Mouse (Mus musculus) forebrain, embryonic 16.5 days (tissue): ENCODE data around the gene 1700013G24Rik. TPM values are rescaled to one million over a fixed set of nuclear protein-coding genes. Genes with fewer than 3 reads are reported as not detected.

Experiments used
- ATAC-seq: fragments of 200-750 bp; cut with Nextera tagmentation; 2 replicates; pipeline ENCODE4 v1.8.0; 2017; ENCODE audit warnings: mild to moderate bottlenecking, moderate library complexity
- H3K27ac ChIP-seq: fragments of 300-500 bp; sonication (generic); 2 replicates; pipeline ENCODE4 v1.5.1; 2014; ENCODE audit warnings: low read length, control low read depth
- H3K27me3 ChIP-seq: fragments of 300-500 bp; sonication (generic); replicated peaks from 2 replicates; pipeline ENCODE4 v1.6.1; 2014; ENCODE audit warnings: low read length; ENCODE audit not compliant: control insufficient read depth, insufficient read depth
- H3K36me3 ChIP-seq: fragments of 300-500 bp; sonication (generic); 2 replicates; pipeline ENCODE4 v1.6.1; 2014; ENCODE audit not compliant: control insufficient read depth, insufficient read depth
- H3K4me1 ChIP-seq: fragments of 300-500 bp; sonication (generic); replicated peaks from 2 replicates; pipeline ENCODE4 v1.6.1; 2014; ENCODE audit warnings: low read length; ENCODE audit not compliant: control insufficient read depth, insufficient read depth
- H3K4me2 ChIP-seq: fragments of 300-500 bp; sonication (generic); 2 replicates; pipeline ENCODE4 v1.6.1; 2014; ENCODE audit warnings: mild to moderate bottlenecking, low read length, control low read depth
- H3K4me3 ChIP-seq: fragments of 300-500 bp; sonication (generic); replicated peaks from 2 replicates; pipeline ENCODE4 v1.5.1; 2014; ENCODE audit warnings: mild to moderate bottlenecking, low read length, control low read depth
- H3K9ac ChIP-seq: fragments of 300-500 bp; sonication (generic); replicated peaks from 2 replicates; pipeline ENCODE4 v1.6.1; 2014; ENCODE audit warnings: low read depth, low read length, control low read depth
- H3K9me3 ChIP-seq: fragments of 300-500 bp; sonication (generic); 2 replicates; pipeline ENCODE4 v1.6.1; 2016; ENCODE audit warnings: low read length; ENCODE audit not compliant: control insufficient read depth
- WGBS: fragments of 180-500 bp; shearing (Covaris S2); extraction: QIAGEN DNeasy Blood & Tissue Kit; methylation state at CpG from one replicate; pipeline ENCODE4 v1.1.7; 2014; 5-methylcytosine and 5-hydroxymethylcytosine counted together
- polyA plus RNA-seq: library from polyadenylated mRNA; unstranded; fragments of >200 nt; fragmentation: Nextera tagmentation; extraction: Ambion mirVana; gene quantifications from 2 replicates; pipeline ENCODE4 v1.2.1, GENCODE M21; 2015

1700013G24Rik gene
- polyA plus RNA-seq, 1 experiment from 2014 or later: not detected

DNA sequence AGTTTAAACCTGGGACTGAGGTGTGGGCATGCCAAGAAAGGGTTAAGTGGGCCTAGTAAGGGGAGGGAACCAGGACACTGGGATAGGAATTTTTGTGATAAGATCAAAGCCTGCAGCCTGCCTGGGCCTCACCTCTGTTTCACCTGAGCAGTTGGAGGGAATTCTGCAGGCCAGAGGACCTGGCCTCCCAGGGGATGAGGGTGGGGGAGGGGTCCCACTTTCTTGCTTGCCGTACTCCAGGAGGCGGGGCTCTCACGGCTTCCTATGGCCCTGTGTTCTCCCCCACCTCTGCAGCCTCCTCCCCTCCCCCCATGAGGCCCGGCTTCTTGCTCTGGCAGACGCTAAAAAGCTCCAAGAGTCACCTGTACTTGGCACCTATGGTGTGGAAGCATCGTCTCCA is 26.7 kb downstream of the 1700013G24Rik start:
- Histone ChIP-seq H3K4me2 (no peak overlapping the region), H3K4me1 (peaks cover 14% of the 10 kb centered on the region), H3K4me3 (no peak overlapping the region), H3K27me3 (no peaks in the 10 kb centered on the region), H3K9me3 (no peaks in the 10 kb centered on the region), H3K27ac (no peak overlapping the region), H3K9ac (no peak overlapping the region), H3K36me3 (no peaks in the 10 kb centered on the region)
- 6% methylated on average over 6 of the region's 6 CpGs for WGBS
- ATAC-seq: no peak

DNA sequence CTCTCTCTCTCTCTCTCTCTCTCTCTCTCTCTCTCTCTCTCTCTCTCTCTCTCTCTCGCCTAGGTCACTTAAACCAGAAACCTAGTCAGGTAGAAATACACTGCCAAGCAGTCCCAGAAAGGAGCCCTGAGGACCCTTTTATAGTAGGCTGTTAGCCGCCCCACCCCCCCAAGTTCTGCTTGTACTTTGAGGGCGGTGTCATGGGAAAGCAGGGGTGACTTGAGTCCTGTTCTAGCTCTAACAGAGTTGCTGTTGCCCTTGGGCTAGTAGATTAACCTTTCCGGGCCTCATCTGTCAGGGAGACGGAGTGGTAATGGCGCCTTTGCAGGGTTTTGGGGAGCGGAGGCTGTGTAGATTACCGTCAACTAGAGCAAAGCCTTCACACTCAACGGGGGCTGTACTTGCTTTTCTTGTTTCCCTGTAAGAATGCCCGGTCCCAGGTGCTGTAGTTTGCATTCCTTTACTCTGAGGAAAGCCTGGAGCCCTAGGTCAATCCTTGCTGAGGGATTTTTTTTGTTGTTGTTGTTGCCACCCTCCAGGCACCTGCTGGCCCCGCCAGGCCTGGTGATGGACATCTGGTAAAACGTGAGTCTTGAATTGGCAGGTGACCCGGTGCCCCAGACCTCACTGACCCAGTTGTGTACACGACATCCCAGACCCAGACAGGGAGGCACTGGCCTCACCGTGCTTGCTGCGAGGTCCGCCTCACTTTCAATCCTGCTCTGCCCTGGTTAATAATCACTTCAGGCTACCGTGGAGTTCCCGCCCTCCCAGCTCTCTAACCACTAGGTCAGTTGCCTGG is 27.3 kb downstream of the 1700013G24Rik start:
- Histone ChIP-seq H3K4me2 (no peak overlapping the region), H3K4me1 (peaks cover 15% of the 10 kb centered on the region), H3K27me3 (no peaks in the 10 kb centered on the region), H3K36me3 (no peaks in the 10 kb centered on the region), H3K27ac (no peak overlapping the region), H3K9ac (no peak overlapping the region), H3K4me3 (no peak overlapping the region), H3K9me3 (no peaks in the 10 kb centered on the region)
- 23% methylated on average over 18 of the region's 19 CpGs for WGBS
- no peak for ATAC-seq

DNA sequence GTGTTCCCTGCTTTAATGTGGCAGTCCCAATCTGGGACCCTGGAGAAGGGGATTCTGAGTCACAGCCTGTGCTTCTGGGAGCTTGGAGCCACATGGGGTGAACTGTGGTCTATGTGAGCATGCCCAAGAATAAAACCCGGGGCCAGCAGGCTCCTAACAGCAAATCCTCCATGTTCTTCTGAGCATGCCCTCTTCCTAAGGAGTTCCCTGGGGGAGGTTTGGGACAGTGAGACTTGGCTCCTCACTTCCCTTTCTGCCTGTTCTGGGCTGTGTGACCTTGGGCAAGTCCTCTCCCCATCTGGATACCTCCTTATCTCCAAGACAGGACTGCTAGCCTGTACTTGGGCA is 27.9 kb downstream of the 1700013G24Rik start:
- ATAC-seq: no peak
- 19% methylated on average over 1 of the region's 1 CpGs for WGBS

DNA sequence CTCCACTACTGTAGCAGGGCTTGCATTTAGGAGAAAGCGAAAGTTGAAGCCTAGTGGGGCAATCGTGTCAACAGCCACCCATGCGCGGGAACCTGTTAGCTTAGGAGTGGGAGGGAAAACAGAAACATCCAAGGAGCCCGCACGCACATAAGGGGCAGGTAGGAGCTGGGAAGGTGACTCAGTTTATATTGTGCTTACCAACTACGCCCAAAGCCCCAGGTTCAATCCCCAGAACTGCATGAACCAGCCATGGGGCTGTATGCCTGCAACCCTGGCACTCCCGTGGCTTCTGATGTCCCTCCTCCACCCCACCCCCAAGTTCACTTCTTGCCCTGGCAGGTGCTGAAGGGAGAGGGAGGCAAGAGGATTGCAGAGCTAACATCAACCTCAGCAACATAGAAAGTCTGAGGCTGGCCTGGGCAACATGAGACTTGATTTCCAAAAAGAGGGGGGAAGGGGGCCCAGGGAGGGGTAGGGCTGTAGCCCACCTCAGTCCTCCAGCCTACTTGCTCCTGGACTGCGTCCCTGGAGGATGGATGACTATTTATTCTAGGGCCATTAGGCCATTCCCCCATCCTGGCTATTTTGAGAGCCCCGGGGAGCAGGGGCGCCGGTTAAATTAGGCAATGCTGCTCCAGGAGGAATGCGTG is 28.4 kb downstream of the 1700013G24Rik start:
- Histone ChIP-seq H3K4me3 (no peak overlapping the region), H3K9me3 (no peaks in the 10 kb centered on the region), H3K9ac (no peak overlapping the region), H3K36me3 (no peaks in the 10 kb centered on the region), H3K4me1 (peaks cover 14% of the 10 kb centered on the region), H3K27me3 (no peaks in the 10 kb centered on the region), H3K27ac (no peak overlapping the region), H3K4me2 (no peak overlapping the region)
- WGBS: 69% methylated on average over 13 of the region's 13 CpGs
- ATAC-seq: no peak

More for the DNA sequence above, 27.9 kb downstream of the 1700013G24Rik start:
- Histone ChIP-seq H3K9ac (no peak overlapping the region), H3K27ac (no peak overlapping the region), H3K9me3 (no peaks in the 10 kb centered on the region), H3K36me3 (no peaks in the 10 kb centered on the region), H3K4me2 (no peak overlapping the region), H3K4me1 (peaks cover 15% of the 10 kb centered on the region), H3K27me3 (no peaks in the 10 kb centered on the region), H3K4me3 (no peak overlapping the region)

DNA sequence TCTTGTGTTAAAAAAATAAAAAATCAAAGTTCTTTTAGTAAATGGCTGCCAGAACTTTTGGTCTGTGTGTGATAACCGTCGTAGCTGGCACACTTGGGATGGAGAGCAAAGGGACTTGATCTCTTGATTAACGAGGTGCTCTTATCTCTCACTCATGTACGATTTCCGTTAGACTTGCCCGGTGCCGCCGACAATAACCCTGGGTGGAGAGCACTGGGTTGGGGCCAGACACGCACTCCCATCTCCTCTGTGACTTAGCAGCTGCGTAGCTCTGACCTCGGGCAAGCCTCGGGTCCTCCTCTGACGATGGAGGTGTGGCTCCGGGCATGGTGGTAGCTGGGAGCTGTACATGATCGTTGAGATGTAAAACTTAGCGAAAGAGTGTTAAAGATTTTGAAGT is 30.8 kb downstream of the 1700013G24Rik start:
- no peak for ATAC-seq
- Histone ChIP-seq H3K27ac (no peak overlapping the region), H3K4me2 (no peak overlapping the region), H3K9ac (no peak overlapping the region), H3K27me3 (no peaks in the 10 kb centered on the region), H3K9me3 (no peaks in the 10 kb centered on the region), H3K36me3 (no peaks in the 10 kb centered on the region), H3K4me1 (peaks cover 14% of the 10 kb centered on the region), H3K4me3 (no peak overlapping the region)
- 62% methylated on average over 16 of the region's 16 CpGs for WGBS

DNA sequence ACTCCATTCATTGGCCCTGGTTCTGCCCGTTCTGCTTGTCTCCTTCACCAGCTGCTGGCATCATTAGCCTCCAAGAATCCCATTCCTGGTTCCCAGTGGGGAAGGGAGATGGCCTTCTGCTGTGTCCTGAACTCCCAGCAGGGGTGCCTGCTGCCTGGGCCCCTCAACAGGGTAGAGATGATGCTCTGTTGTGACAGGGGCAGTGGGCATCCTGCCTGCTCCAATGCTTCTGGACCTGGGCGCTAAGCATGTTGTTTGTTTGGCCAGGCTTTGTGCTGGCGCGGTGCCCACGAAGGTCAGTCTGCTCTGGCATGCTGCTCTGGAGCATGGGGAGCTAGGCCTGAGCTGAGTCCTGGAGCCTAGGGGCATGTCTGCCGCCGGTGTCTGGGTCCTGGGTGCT is 31.5 kb downstream of the 1700013G24Rik start:
- Histone ChIP-seq H3K4me3 (no peak overlapping the region), H3K27ac (no peak overlapping the region), H3K9ac (no peak overlapping the region), H3K4me2 (no peak overlapping the region), H3K9me3 (no peaks in the 10 kb centered on the region), H3K36me3 (no peaks in the 10 kb centered on the region), H3K27me3 (no peaks in the 10 kb centered on the region), H3K4me1 (peaks cover 19% of the 10 kb centered on the region)
- 41% methylated on average over 7 of the region's 7 CpGs for WGBS
- no peak for ATAC-seq

DNA sequence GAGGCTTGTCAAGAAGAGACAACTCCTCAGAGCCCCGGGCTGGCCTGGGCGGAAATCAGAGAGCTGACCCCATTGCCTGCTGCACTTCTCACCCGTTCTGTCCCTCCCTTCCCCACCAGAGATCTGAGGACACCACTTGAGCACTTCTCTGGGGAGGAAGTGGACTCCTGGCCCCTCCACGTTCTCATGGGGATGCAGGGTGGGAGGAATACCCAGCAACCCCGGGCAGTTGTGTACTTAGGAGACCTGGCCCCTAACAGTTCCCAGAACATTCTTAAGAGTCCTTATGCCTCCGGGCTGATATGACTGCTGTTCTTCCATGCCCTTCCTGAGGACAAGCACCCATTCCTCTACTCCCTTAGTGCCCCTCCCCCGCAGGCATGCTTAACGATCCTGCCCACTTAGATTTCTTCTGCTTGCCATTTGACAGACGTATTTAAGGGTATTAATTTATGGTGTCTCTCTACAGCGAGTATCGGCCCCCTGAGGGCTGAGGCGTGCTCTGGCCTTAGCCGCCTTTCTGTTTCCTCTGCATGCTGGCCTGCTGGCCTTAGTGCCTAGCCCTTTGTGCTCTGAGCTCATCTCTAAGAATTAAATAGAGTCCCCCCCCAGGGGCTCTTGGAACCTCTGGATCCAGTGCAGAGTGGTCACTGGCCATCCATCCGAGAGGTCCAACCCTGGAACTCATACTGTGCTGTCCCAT is 32.3 kb downstream of the 1700013G24Rik start:
- no peak for ATAC-seq
- no peak overlapping the region for H3K27ac ChIP-seq
- no peaks in the 10 kb centered on the region for H3K36me3 ChIP-seq
- no peak overlapping the region for H3K4me3 ChIP-seq
- no peak overlapping the region for H3K4me2 ChIP-seq
- WGBS: 50% methylated on average over 14 of the region's 14 CpGs
- no peaks in the 10 kb centered on the region for H3K27me3 ChIP-seq
- no peaks in the 10 kb centered on the region for H3K9me3 ChIP-seq
- peaks cover 19% of the 10 kb centered on the region for H3K4me1 ChIP-seq
- no peak overlapping the region for H3K9ac ChIP-seq

DNA sequence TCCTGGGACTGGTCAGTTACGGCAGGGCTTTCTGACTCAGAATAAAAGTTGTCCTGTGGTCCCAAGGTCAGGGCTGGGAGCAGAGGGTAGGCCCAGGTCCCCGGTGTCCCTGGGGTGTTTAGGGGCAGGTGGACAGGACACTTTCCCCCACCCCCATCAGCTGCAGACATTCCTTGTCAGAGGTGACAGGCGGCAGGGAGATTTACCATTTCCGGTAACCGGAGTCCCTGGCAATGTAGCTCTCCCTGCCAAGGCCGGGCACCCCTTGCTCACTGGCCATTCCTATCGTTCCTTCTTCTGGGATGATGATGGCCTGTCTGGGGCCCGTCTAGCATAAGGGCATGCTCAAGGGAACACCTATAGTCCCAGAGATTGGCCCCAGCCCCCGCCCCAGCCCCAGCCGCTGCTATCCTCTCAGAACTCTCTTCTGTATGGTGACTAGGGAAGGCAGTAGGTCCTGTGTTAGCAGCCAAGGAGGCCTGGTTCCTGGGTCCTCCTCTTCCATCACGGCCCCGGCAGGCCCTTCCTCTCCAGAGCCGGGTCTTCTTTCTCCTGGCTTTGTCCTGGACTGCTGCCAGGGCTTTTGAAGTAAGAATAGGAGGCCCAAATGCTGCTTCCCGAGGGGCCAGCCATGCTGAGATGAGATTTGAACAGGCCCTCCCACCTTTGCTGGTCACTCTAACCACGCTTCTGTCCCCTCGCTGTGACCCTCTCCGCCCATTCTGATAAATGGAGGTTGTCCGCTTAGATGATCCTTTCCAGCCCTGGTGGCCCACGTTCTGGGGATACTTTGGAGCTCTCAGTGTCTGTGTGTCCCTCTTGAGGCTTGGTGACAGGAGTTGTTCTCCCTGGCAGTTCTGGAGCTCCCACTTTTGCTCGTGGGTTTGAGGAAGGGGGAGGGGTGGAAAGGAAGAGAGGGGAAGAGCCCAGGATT is 33.3 kb downstream of the 1700013G24Rik start:
- no peaks in the 10 kb centered on the region for H3K27me3 ChIP-seq
- H3K27ac ChIP-seq: no peak overlapping the region
- ATAC-seq: no peak
- H3K4me2 ChIP-seq: no peak overlapping the region
- WGBS: 45% methylated on average over 20 of the region's 20 CpGs
- H3K4me1 ChIP-seq: peaks cover 19% of the 10 kb centered on the region
- no peak overlapping the region for H3K9ac ChIP-seq
- H3K9me3 ChIP-seq: no peaks in the 10 kb centered on the region
- H3K4me3 ChIP-seq: no peak overlapping the region
- H3K36me3 ChIP-seq: no peaks in the 10 kb centered on the region
